Mouse (Mus musculus) MEL (cell line): ENCODE results near the gene Atp2a3. TPM values are rescaled to one million over a fixed set of nuclear protein-coding genes. Genes with fewer than 3 reads are reported as not detected.
A peak's percentile ranks its signal among the peaks of the same experiment; 100 is the strongest.

ENCODE experiments used
- DNase-seq: peaks from one replicate; pipeline ENCODE4 v3.0.0; 2011; ENCODE audit warnings: low read depth, low spot score
- H3K27ac ChIP-seq: 2 replicates; pipeline ENCODE4 v1.5.1; 2012; ENCODE audit warnings: low read depth, mild to moderate bottlenecking, control low read depth, low read length, moderate library complexity; ENCODE audit not compliant: control insufficient read depth
- H3K27me3 ChIP-seq, 2 experiments: fragments of 150-350 bp in 1 of 2; sonication (generic) in 1 of 2; 2 replicates each; pipeline ENCODE4 v1.6.1; 2012; ENCODE audit warnings: low read length in 2 of 2, mild to moderate bottlenecking in 2 of 2, improper control_type of control experiment in 1 of 2, moderate library complexity in 1 of 2; ENCODE audit not compliant: insufficient read depth in 2 of 2, control insufficient read depth in 1 of 2
- H3K36me3 ChIP-seq, 2 experiments: 2 replicates each; pipeline ENCODE4 v1.6.1; 2012 to 2014; ENCODE audit warnings: low read length in 2 of 2, improper control_type of control experiment in 1 of 2, inconsistent platforms in 1 of 2, mild to moderate bottlenecking in 1 of 2; ENCODE audit not compliant: insufficient read depth in 2 of 2, control insufficient read depth in 1 of 2
- H3K4me1 ChIP-seq, 2 experiments: fragments of 150-350 bp in 1 of 2; sonication (generic) in 1 of 2; 2 replicates each; pipeline ENCODE4 v1.6.1; 2012; ENCODE audit warnings: low read length in 2 of 2, improper control_type of control experiment in 1 of 2, mild to moderate bottlenecking in 1 of 2; ENCODE audit not compliant: insufficient read depth in 2 of 2, control insufficient read depth in 1 of 2
- H3K4me3 ChIP-seq, 2 experiments: fragments of 150-350 bp in 1 of 2; sonication (generic) in 1 of 2; 2 replicates each; pipeline ENCODE4 v1.5.1; 2012; ENCODE audit warnings: low read depth in 2 of 2, low read length in 2 of 2, mild to moderate bottlenecking in 2 of 2, moderate library complexity in 2 of 2, control low read depth in 1 of 2, improper control_type of control experiment in 1 of 2; ENCODE audit not compliant: control insufficient read depth in 1 of 2, insufficient read depth in 1 of 2
- H3K79me2 ChIP-seq: 2 replicates; pipeline ENCODE4 v1.6.1; 2012; ENCODE audit warnings: mild to moderate bottlenecking, low read length, moderate library complexity; ENCODE audit not compliant: control insufficient read depth, poor library complexity, insufficient read depth
- H3K9ac ChIP-seq: 2 replicates; pipeline ENCODE4 v1.6.1; 2012; ENCODE audit warnings: low read depth, mild to moderate bottlenecking, control low read depth, low read length, moderate library complexity; ENCODE audit not compliant: control insufficient read depth, poor library complexity, severe bottlenecking
- H3K9me3 ChIP-seq: fragments of 150-350 bp; sonication (generic); replicated peaks from 2 replicates; pipeline ENCODE4 v1.6.1; 2012; ENCODE audit warnings: mild to moderate bottlenecking, low read length, improper control_type of control experiment, moderate library complexity; ENCODE audit not compliant: insufficient read depth
- CHD1 ChIP-seq: IDR thresholded peaks from 2 replicates; pipeline ENCODE4 v1.6.1; 2012; ENCODE audit warnings: low read depth, mild to moderate bottlenecking, inconsistent platforms, low read length, improper control_type of control experiment
- CHD2 ChIP-seq: IDR thresholded peaks from 2 replicates; pipeline ENCODE4 v1.6.1; 2011; ENCODE audit warnings: low read length, improper control_type of control experiment
- CTCF ChIP-seq, 3 experiments: IDR thresholded peaks in 2 of 3; conservative IDR thresholded peaks in 1 of 3; 2 replicates each; pipeline ENCODE4 v1.5.1; 2011 to 2012; ENCODE audit warnings: low read length in 3 of 3, low read depth in 2 of 3, mild to moderate bottlenecking in 2 of 3, improper control_type of control experiment in 1 of 3, inconsistent platforms in 1 of 3, mixed read lengths in 1 of 3, moderate library complexity in 1 of 3; ENCODE audit not compliant: control insufficient read depth in 1 of 3, insufficient read depth in 1 of 3, poor library complexity in 1 of 3, severe bottlenecking in 1 of 3
- E2F4 ChIP-seq: IDR thresholded peaks from 2 replicates; pipeline ENCODE4 v1.6.1; 2011; ENCODE audit warnings: low read depth, low read length, improper control_type of control experiment, borderline replicate concordance
- ELF1 ChIP-seq: IDR thresholded peaks from 2 replicates; pipeline ENCODE4 v1.6.1; 2014; ENCODE audit warnings: low read depth, mild to moderate bottlenecking, inconsistent platforms, low read length, improper control_type of control experiment, moderate library complexity
- ETS1 ChIP-seq: IDR thresholded peaks from 2 replicates; pipeline ENCODE4 v1.6.1; 2012; ENCODE audit warnings: low read depth, mild to moderate bottlenecking, inconsistent platforms, low read length, improper control_type of control experiment, moderate library complexity
- GABPA ChIP-seq: IDR thresholded peaks from 2 replicates; pipeline ENCODE4 v1.6.1; 2012; ENCODE audit warnings: low read depth, mild to moderate bottlenecking, inconsistent platforms, low read length, improper control_type of control experiment, moderate library complexity
- GATA1 ChIP-seq: IDR thresholded peaks from 2 replicates; pipeline ENCODE4 v1.6.1; 2011; ENCODE audit warnings: low read depth, low read length, improper control_type of control experiment
- HCFC1 ChIP-seq: IDR thresholded peaks from 2 replicates; pipeline ENCODE4 v1.6.1; 2012; ENCODE audit warnings: low read depth, mild to moderate bottlenecking, inconsistent platforms, low read length, improper control_type of control experiment, moderate library complexity
- MAZ ChIP-seq: IDR thresholded peaks from 2 replicates; pipeline ENCODE4 v1.6.1; 2012; ENCODE audit warnings: low read depth, mild to moderate bottlenecking, inconsistent platforms, low read length, improper control_type of control experiment
- MXI1 ChIP-seq: IDR thresholded peaks from 2 replicates; pipeline ENCODE4 v1.6.1; 2011; ENCODE audit warnings: mild to moderate bottlenecking, low read depth, low read length, improper control_type of control experiment
- MYB ChIP-seq: IDR thresholded peaks from 2 replicates; pipeline ENCODE4 v1.6.1; 2011; ENCODE audit warnings: mild to moderate bottlenecking, low read depth, low read length, improper control_type of control experiment
- MYC ChIP-seq: IDR thresholded peaks from 2 replicates; pipeline ENCODE4 v1.6.1; 2011; ENCODE audit warnings: low read depth, mild to moderate bottlenecking, low read length, improper control_type of control experiment, moderate library complexity
- NELFE ChIP-seq: IDR thresholded peaks from 2 replicates; pipeline ENCODE4 v1.6.1; 2011; ENCODE audit warnings: low read depth, low read length, improper control_type of control experiment
- POLR2AphosphoS2 ChIP-seq: IDR thresholded peaks from 2 replicates; pipeline ENCODE4 v1.6.1; 2011; ENCODE audit warnings: low read length, improper control_type of control experiment
- POLR2AphosphoS5 ChIP-seq: IDR thresholded peaks from 2 replicates; pipeline ENCODE4 v1.6.1; 2012; ENCODE audit warnings: low read depth, borderline replicate concordance, mild to moderate bottlenecking, inconsistent platforms, low read length, moderate library complexity, mixed read lengths
- RAD21 ChIP-seq: IDR thresholded peaks from 2 replicates; pipeline ENCODE4 v1.6.1; 2011; ENCODE audit warnings: mild to moderate bottlenecking, low read depth, low read length, improper control_type of control experiment
- SMC3 ChIP-seq: IDR thresholded peaks from 2 replicates; pipeline ENCODE4 v1.6.1; 2011; ENCODE audit warnings: low read depth, low read length, improper control_type of control experiment
- TBP ChIP-seq: IDR thresholded peaks from 2 replicates; pipeline ENCODE4 v1.8.0; 2011; ENCODE audit warnings: low read depth, low read length, improper control_type of control experiment
- TCF12 ChIP-seq: IDR thresholded peaks from 2 replicates; pipeline ENCODE4 v1.6.1; 2014; ENCODE audit warnings: low read depth, mild to moderate bottlenecking, inconsistent platforms, low read length, improper control_type of control experiment, moderate library complexity
- UBTF ChIP-seq: IDR thresholded peaks from 2 replicates; pipeline ENCODE4 v1.6.1; 2012; ENCODE audit warnings: low read depth, mild to moderate bottlenecking, inconsistent platforms, low read length, improper control_type of control experiment, moderate library complexity, borderline replicate concordance; ENCODE audit not compliant: insufficient read depth
- ZC3H11A ChIP-seq: IDR thresholded peaks from 2 replicates; pipeline ENCODE4 v1.6.1; 2012; ENCODE audit warnings: low read depth, mild to moderate bottlenecking, inconsistent platforms, low read length, improper control_type of control experiment
- ZKSCAN1 ChIP-seq: IDR thresholded peaks from 2 replicates; pipeline ENCODE4 v1.6.1; 2012; ENCODE audit warnings: low read depth, mild to moderate bottlenecking, inconsistent platforms, low read length, improper control_type of control experiment, moderate library complexity
- polyA plus RNA-seq, 2 experiments: library from polyadenylated mRNA; stranded (reverse) in 1 of 2; unstranded in 1 of 2; fragments of >175 nt in 1 of 2; fragments of >200 nt in 1 of 2; gene quantifications; 2 replicates each; pipeline versions ENCODE4 v1.2.1 to v1.2.4; 2012; ENCODE audit warnings: low replicate concordance in 2 of 2, low read depth in 1 of 2; ENCODE audit not compliant: insufficient read length in 2 of 2, insufficient read depth in 1 of 2, missing spikeins in 1 of 2
- total RNA-seq: library from RNA; depleted of rRNA; stranded (reverse); fragments of 300-350 nt; gene quantifications from 2 replicates; pipeline ENCODE4 v1.2.3, GENCODE M21; 2012

The Atp2a3 gene
- total and polyA plus RNA-seq, 3 experiments, result 10.7 to 49.9 TPM; not detected in 1

GRCm38 (mm10) chr11:73037691-73038090, 76.7 kb downstream of the Atp2a3 start:
- no peaks in the 10 kb centered on the region for H3K36me3 ChIP-seq
- H3K4me1 ChIP-seq, result no peaks in the 10 kb centered on the region
- H3K9ac ChIP-seq, result no peak overlapping the region
- no peaks in the 10 kb centered on the region for H3K9me3 ChIP-seq
- no peak overlapping the region for H3K27ac ChIP-seq
- DNase-seq, result no peak
- no peaks in the 10 kb centered on the region for H3K79me2 ChIP-seq
- TF ChIP-seq E2F4 (no peak), ZKSCAN1 (no peak), RAD21 (no peak), MYB (no peak), GATA1 (no peak)
- H3K27me3 ChIP-seq, result no peaks in the 10 kb centered on the region
- H3K4me3 ChIP-seq, result no peak overlapping the region

GRCm38 (mm10) chr11:73039102-73039799, 78.3 kb downstream of the Atp2a3 start:
- H3K4me1 ChIP-seq, result no peaks in the 10 kb centered on the region
- H3K79me2 ChIP-seq, result no peaks in the 10 kb centered on the region
- H3K9ac ChIP-seq, result no peak overlapping the region
- no peak overlapping the region for H3K4me3 ChIP-seq
- H3K36me3 ChIP-seq, result no peaks in the 10 kb centered on the region
- H3K27me3 ChIP-seq, result no peaks in the 10 kb centered on the region
- no peak for TF ChIP-seq GABPA
- TF ChIP-seq NELFE, result no peak
- TF ChIP-seq GATA1, result no peak
- TF ChIP-seq CHD2, result no peak
- peak; percentile 60 for TF ChIP-seq ZC3H11A
- TF ChIP-seq TCF12, result no peak
- no peak for TF ChIP-seq MXI1
- no peak for TF ChIP-seq HCFC1
- TF ChIP-seq ELF1, result no peak
- peak; percentile 73 for TF ChIP-seq RAD21
- peak; percentile 55 to 77 (median 70) for TF ChIP-seq CTCF (IDR thresholded peaks at IDR 0.05 in 2 of 3, conservative IDR thresholded peaks at IDR 0.05 in 1 of 3; ENCODE audit: control insufficient read depth in 1 of 3, insufficient read depth in 1 of 3, low read depth in 2 of 3, low read length in 3 of 3, poor library complexity in 1 of 3, severe bottlenecking in 1 of 3)
- TF ChIP-seq MAZ, result no peak
- no peak for TF ChIP-seq UBTF
- no peak for TF ChIP-seq CHD1
- TF ChIP-seq SMC3, result peak; percentile 85
- no peak for TF ChIP-seq ETS1
- no peak for TF ChIP-seq TBP
- no peak for TF ChIP-seq POLR2AphosphoS2
- no peak for TF ChIP-seq POLR2AphosphoS5
- no peak for TF ChIP-seq MYC
- TF ChIP-seq, all 39 proteins: peak for 4
- no peak overlapping the region for H3K27ac ChIP-seq
- no peaks in the 10 kb centered on the region for H3K9me3 ChIP-seq
- DNase-seq, result peak; percentile 65
